Mouse (Mus musculus) kidney, adult 11 months (tissue): ENCODE results near the gene Auts2.

Source experiments
- DNase-seq: peaks from one replicate; pipeline ENCODE4 v3.0.0; 2022

The Auts2 gene

DNA sequence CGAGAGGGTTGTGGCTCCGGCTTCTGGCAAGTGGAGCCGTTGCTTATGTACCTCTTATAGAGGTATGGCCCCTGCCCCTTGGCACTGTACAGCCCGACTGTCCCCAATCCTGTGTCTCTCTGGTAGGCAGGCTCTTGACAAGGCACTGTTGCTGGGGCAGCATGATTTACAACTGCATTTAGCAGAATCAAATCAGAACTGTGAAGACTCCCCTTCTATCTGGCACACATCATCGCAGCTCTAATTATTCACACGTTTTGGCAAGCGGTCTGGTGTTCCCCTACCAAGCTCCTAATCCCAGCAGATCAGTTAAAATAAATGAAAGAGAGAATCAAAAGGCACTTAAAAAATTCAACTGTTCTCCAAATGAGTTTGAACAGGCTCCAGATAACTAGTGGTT, 835.7 kb downstream of the Auts2 start:
- DNase-seq = no peak

DNA sequence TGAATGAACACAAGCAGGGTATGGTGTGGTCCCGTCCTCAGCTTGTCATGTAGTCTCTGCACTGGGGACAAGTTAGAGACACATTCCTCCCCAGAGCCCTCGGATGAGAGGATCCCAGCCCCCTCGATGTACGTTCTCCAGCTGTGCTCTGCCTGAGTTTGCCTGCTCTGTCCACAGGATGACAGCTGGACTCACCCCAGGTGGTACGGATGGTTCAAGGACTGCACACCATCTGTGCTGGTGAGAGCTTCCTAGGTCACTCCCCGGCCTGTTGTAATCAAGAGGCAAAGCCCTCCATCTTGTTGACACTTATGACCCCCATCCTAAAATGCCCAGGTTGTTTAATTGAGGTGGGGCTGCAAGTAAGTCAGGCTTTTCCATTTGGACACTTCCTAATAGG, 839.4 kb downstream of the Auts2 start:
- DNase-seq = no peak

DNA sequence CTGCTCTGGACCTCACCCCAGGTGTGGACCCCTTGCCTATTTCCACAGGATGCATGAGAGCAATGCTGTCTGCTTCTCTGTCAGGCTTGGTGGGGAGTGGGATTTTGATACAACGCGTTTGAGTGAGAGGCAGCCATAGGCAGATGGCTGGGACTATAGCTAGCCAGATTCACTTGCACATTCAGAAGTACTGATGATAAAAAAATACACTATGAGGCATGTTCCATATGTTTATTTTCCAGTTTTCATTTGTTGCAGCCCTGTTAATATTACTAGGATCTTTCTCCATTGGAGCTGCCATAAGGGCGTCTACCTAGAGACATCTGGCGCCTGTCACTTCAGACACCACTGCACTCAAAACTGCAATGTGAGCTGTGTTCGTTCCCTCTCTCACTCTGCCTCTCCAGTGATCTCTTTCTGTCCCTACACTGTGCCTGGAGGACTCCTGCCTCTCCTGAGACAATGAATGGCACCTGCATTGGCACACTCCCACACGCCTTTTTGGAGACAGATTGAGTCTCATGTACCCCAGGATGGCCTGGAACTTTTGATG, 840.2 kb downstream of the Auts2 start:
- DNase-seq = no peak

DNA sequence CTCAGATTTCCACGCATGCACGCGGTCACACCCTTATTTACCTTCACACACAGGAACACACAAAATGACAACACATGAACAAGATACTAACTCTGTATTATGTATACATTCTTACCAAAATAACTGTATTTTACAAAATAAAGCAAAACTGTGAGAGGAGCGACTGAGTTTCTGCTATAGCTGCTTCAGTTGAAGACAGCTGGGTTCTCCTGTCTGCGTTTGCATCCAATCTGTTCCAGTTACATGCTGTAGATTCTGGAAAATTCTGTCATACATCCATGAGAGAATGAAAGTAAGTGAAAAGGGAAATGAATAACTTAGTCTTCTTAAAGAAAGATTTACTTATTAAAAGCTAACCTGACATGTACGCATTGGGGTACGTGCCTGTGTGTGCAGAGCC, 844.2 kb downstream of the Auts2 start:
- no peak for DNase-seq

DNA sequence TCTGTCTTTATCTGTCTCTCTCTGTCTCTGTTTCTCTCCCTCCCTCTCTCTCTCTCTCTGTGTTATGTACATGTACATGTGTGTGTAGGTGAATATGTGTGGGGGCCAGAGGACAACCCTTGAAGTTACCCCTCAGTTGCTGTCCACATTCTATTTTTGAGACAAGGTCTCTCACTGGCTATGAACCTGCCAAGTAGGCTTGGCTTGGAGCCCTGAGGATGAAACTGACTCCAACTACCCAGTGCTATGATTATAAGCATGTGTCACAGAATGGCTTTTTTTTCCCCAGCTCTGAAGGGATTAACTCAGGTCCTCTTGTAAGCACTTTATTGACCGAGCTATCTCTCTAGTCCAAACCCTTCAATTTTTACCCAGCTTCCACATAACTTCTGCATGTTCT, 852.4 kb downstream of the Auts2 start:
- DNase-seq = no peak

DNA sequence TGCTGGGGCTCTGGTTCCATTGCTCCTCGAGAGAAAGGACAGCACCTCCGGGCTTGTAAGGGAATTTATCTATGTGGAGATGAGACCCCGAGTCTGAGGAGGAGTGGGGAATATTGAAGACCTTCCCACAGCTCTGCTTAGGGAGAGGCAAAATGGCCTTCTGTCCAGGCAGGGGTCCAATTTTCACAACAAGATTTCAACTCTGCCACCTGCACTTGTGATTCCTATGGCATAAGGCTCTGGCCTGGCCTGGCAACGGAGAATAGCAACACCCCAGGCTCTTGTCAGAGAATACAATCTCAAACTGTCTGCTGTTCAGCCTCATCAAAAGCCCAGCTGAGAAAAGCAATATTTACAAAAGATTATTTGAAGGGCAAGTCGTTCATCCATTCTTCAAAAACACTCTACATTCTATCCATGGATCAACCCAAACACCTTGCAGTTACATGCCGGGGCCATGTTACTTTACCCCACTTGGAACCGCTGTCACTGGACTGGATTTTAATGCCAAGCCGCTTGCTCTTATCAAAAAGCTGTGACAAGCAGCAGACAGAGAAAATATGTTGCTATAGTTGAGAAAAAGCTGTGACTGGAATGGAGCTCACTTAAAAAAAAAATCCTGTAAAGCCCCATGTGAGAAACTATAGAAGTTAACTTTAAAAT, 856.1 kb downstream of the Auts2 start:
- DNase-seq = no peak

DNA sequence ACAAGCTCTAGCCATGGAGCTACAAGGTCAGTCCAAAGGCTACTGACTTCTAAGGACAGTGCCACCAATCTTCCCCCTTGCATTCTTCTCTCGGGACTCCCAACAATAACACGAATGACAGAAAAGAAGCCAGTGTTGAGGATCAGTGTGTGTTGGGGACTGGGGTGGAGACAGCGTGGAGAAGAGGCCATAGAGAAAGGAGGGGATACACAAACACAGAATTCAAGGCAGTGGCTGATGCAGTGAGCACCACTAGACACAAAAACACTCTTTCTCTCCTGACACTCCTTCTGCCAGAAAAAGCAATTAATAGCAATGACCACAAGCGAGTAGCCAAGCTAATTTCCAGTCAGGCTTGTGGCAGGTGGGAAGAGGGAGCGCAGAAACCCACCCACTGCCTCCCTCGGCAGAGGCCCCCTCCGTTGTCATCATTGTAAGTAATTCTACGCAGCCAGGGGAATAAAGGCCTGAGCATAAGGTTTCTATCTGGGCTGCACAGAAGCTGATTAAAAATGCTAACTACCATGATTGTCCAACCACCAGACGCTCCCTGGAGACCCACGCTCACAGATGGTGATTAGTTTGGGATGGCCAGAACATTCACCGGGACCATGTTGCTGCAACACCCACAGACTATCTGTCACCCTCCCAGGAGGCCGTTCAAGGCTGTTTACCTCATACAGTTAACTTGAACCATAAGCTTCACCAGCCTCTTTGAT, 862.9 kb downstream of the Auts2 start:
- DNase-seq = no peak

DNA sequence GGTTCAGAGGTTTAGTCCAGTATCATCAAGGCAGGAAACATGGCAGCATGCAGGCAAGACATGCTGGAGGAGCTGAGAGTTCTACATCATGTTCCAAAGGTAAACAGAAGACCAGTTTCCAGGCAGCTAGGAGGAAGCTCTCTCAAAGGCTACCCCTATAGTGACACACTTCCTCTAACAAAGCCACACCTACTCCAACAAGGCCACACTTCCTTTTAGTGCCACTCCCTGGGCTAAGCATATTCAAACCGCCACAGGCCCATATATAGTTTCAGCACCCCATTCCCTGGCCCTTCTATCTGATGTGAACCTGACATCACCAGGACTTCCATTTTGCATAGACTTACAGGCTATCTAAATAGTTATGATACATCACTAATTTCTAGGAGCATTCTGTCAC, 863.6 kb downstream of the Auts2 start:
- no peak for DNase-seq

DNA sequence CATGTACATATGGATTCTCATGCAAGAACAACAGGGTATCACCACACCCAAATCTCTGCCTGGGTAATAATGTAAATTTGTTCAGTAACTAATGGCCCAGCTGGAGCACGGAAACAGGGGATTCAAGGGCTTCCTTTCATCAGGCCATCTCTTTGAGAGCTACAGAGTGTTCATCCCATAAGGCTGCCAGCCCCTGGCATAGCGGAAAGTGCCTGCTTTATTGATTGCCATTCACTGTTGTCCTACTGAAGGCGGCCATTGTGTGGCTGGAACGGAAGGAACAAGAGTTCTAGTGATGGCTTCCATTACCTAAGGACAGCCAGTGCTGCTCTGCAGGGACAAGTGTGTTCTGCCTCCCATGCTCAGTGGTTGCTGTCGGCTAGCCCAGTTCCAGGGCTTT, 865.6 kb downstream of the Auts2 start:
- DNase-seq = no peak

DNA sequence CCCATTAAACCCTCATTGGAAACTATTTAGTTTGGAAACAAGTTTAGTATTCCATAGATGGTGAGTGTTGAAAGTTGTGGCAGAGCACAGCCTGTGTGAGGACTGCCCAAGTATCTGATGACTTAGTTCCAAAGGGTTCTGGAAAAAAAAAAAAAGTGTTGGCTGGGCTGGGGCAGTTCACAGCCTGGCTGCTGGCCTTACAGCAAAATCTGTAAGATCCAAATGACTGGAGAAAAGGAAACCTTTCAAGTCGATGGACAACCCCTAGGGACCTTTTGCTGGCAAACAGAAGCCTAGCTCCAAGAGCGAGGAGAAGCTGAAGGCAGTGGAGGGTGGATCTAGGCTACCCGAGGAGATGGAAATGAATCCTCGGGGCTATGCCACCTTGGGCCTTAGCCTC, 869.4 kb downstream of the Auts2 start:
- DNase-seq = no peak

DNA sequence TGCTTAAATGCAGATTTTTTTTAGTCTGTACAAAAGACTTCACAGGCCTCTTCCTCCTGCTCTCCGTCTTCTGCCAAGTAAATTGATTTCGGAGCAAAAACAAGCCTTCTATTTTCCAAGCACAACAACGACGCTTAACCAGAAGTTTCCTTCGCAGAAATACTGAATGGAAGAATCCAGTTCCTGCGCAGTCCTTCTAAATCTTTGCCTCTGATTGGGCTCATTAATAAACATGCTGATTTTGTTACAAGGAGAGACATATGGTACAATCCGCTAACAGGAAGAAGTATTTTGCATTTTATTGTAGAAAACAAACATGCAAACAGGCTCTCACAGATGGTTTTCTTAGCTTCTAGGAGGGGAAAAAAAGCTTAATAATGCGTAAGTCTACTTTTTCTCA, 878.1 kb downstream of the Auts2 start:
- no peak for DNase-seq

DNA sequence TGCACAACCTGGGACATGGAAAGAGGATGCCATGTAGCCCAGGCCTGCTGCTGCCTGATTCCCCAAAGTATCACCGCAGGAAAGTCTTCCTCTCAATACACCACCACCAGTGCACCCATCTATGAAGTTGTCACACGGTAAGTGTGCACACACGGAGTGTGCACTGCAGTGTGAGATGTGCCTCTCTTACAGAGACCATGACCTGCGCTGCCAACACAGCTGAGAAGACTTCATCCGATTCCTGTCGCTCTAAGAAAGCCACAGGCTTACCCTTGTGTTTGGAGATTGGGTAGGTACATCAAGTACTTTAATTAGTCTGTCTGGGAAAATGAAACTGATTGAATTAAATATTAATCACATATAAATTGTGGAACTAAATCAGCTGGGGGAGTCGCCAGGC, 878.5 kb downstream of the Auts2 start:
- no peak for DNase-seq

DNA sequence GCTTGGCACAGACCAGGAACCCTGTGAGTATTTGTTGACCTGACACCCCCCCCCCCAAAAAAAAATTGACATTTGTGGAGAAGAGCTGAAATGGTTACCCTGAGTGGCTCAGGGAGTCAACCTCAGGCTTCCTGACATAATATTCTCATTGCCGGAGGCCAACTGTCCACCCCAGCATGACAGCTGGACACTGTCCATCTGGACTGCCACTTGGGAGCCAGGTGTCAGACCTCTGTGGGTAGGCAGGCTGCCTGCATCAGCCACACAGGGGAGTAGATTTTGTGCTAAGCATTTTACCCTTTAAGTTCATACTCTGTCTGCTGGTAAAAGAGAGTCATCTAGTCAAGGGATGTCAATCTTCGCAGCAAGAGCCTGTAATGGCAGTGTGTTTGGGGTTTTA, 880.5 kb downstream of the Auts2 start:
- no peak for DNase-seq

DNA sequence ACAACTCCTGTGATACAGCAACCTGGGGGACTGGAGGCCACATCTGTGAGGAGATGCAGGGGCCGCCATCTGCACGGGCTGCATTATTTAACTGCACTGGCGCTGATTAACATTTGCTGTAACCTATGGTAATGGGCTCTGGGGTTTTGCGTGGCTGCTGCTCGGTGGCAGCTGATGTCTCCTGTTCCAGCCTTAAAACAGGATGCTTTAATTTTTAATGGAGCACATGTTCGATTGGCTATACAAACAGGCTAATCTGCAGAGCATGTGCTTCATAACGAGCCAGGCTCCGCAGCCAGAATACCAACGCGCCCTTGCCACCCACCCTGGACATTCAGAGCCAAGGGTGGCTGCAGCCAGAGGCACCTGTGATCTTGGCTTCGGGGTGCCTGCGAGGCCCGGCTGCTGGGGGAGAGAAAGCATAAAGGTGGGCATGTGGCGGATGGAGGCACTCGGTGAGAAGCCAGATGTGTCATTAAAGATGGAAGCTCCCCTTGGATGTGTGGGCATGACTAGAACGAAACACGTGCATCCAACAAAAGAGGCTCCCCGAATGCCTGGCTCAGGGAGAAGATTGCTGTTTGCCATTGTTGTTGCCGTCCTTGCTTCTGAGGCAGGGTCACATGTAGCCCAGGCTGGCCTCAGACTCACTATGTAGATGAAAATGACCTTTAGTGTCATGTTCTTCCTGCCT, 884.2 kb downstream of the Auts2 start:
- DNase-seq = no peak

DNA sequence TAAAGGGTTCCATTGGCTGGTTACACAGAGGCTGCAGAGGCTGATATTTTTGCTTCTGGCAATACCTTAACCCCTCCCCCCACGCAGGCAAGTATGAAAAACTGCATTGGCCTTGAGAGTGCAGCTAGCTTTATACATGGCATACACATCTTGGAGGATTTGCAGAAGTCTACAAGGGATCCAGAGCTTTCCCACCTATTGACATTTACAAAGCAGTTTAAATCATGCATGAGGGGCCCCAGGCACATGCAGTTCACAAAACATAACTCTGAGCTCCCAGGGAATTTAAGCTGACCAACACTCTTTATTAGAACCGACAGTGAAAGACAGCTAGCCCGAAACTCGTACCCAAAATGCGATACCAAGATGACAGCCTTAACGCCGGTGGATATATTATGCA, 888.9 kb downstream of the Auts2 start:
- no peak for DNase-seq

DNA sequence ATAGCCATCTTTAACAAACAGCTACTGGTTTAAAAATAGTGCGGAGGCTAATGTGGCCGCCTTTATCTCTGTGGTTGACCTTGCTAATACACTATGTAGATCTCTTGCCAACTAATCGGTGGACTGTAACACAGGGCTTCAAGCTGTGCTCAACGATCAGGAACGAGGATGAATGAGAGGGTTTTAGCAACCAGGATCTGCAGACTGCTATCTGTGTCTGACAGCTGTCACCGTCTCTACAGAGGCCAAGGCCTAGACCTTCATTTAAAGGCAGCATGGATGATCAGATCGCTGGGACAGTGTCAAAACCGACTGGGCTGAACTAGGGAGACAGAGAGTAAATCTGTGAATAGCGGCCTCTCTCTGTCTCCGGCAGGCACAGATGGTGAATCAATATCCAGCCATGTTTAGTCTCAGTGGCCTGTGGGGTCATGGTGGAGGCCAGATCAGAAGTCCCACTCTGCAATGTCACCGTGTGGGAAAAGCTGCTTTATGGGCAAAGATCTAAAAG, 892.7 kb downstream of the Auts2 start:
- peak; percentile 71 for DNase-seq

DNA sequence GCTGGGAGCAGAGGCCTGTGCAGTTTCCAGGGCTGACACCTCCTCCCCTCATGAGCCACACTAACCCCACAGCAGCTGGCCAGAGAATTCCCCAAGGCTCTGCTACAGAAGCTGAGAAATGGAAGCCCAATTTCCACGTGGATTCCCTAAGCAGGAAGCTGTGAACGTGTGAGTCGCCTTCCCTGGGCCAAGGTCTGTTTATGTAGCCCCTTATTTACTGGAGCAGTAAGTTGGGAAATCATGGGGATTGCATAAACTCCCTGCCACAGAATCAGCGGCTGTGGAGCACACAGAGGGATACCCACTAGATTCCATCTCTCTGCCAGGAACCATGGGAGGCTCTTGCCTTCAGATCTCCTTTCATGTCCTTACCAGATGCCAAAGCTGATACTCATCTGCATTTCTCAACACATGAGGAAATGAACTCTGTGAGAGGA, 895.4 kb downstream of the Auts2 start:
- DNase-seq = peak; percentile 41

DNA sequence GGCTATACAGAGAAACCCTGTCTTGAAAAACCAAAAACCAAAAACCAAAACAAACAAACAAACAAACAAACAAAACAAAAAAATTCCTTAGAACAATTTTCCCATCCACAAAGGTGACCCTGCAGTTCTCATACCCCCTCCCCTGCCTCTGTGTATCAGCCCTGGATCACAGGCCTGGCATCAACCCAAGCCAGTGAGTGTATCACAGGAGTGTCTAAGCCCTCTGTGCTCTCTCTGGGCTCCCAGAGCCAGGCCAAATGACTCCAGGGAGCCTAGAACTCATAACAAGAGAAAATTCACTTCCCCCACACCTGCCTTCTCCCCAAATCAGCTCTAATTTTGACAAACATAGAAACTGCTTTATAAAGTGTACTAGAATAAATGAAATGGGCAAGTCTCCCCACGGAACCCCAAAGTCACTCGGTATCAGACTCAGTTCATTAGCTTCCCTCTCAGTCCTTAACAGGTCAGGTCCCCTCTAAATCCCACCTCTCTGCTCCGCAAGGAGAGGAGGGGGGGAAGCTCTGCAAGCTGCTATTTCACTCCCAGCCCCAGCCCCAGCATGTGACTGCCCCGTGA, 896.0 kb downstream of the Auts2 start:
- no peak for DNase-seq

DNA sequence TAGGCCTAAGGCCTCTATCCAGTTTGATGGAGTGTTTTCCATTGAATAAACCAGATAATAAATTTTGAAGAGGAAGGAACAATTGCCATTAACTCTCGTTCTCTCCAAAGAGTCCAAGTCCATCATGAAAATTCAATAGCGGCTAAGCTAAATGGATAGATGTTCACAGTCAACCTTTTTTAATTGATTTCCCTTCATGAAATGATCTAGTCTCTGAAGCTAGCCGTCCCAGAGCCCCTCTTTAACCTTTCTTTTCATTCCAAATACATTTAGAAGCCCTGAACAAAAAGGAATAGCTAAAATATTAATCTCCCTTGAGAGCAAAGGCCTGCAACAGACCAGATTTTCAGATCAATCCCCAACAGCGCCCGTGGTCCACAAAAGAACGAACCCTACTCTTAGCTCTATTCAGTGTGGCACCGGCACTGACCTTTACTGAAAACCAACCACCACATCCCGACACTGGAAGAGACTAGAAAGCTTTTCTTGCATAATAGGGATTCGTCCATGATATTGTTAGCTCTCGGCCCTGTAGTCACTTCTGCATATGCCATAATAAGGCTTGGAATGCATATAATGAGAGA, 896.9 kb downstream of the Auts2 start:
- DNase-seq = no peak

DNA sequence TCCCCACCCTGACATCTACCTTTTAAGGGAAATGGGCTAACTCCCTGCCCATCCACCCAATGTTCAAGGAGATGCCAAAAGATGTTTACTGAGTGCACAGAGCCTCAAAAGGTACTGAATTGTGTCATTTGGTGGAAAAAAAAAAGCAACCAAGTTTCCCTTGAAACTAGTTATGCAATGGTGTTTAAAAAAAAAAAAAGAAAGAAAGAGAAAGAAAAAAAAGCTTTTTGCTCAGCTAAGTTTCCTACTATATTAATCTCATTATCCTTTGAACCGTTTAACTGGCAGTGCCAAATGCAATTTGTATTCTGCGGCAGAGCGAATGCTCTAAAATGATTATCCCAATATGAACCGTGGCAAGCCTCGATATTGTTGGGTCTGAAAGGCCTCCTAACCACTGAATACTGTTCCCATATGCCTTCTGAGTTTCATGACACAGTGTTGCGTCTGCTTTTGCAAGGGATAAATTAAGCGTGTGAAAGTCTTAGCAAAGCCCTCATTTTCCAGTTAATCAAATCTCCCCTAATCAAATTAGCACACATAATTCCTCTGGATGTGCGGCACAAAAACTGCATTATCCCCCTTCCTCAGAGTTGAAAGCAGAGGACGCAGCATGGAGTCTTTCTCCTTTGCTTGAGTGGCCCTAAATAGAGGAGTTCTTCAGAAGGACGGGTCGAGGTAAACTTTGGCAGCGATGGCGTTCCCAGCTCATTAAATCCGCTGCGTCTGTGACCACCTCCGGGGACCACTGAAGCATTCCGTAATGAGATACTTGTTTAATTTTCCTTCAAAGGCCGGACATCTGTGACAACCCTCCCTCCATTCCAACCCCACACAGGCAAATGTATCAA, 897.6 kb downstream of the Auts2 start:
- no peak for DNase-seq

DNA sequence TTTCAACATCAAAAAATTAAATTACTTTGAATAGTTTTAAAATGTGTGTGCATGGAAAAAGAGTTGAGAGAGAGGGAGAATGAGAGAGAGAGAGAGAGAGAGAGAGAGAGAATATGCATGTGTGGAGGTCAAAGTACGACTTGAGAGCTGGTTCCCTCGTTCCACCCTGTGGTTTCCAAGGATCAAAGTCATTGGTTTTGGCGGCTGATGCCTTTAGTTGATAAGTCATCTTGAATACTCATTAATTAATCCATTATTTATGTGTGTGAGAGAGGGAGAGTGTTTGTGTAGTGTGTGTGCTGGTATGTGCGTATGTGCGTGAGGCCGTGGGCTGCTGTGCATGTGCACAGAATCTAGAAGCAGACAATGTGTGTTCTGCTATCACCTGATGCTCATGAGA, 898.8 kb downstream of the Auts2 start:
- DNase-seq = peak; percentile 66
